Mouse (Mus musculus) kidney, adult 2 months (tissue): Measurements from ENCODE around the gene Tmem200b.

Source experiments
- CTCF ChIP-seq: fragments of 200-500 bp; conservative IDR thresholded peaks from 2 replicates; pipeline ENCODE4 v1.5.1; 2011; ENCODE audit warnings: low read depth, mild to moderate bottlenecking, control low read depth, low read length, moderate library complexity, mixed read lengths; ENCODE audit not compliant: insufficient read depth, insufficient read length
- POLR2A ChIP-seq: fragments of 200-500 bp; IDR thresholded peaks from one replicate; pipeline ENCODE4 v1.6.1; 2011; ENCODE audit warnings: low read depth, low read length, control low read depth

DNA sequence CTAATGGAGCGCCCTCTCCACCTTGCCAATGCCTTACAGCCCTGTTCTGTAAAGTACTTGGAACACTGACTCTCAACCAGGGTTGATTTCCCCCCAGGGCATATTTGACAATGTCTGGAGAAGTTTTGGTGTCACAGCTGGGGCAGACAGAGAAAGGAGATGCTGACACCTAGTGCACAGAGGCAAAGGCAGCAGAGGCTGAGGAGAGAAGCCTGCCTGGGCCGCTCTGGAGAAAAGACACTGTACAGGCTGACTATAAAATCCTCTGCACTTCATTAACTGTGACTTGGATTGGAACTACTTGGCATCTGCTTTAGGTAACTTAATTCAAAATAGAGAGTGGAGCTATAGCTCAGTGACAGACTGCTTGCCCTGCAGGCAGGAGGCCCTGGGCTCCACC lies 47.3 kb downstream of the Tmem200b start:
- TF ChIP-seq CTCF (peak; percentile 44; the same call in 1 of the 2 replicates), POLR2A (no peak)
